Mouse (Mus musculus): ENCODE measurements around the gene Syncrip.

DNA sequence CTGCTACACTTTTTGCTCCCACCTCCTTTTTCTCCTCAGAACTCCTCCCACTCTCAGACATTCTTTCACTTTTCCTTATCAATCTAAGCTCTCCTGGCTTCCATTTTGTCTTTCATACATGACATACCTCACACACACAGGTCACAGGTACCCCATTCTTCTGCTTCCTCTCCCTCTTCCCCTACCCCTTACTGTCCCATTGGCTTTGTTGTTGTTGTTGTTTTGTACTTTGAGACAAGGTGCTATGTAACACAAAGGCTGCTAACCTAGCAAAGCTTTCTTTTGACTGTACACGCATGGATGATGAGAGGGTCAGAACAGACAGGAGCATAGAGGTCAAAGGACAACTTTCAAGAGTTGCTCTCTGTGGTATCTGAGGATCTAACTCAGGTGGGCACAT is 33.2 kb upstream of the Syncrip start:
- TF ChIP-seq POLR2A (IDR thresholded peaks at IDR 0.05; ENCODE audit: borderline replicate concordance, extremely low read depth, insufficient read depth, insufficient read length, poor library complexity, severe bottlenecking) (no peak), CTCF (IDR thresholded peaks at IDR 0.05; ENCODE audit: borderline replicate concordance, extremely low read depth, insufficient read depth, insufficient read length) (no peak)

Data from brain, embryonic 14.5 days (tissue).